Mouse (Mus musculus): ENCODE measurements around the gene 2310034G01Rik.
A peak's percentile ranks its signal among the peaks of the same experiment; 100 is the strongest.

Gene 2310034G01Rik

GRCm38 (mm10) chr19:46327531-46328064 lies 22.5 kb downstream of the 2310034G01Rik start:
- DNase-seq = no peak

- peak; percentile 53 to 54 for DNase-seq
These were observed 23.3 kb downstream of the 2310034G01Rik start, which contains the start of gene Psd for GRCm38 (mm10) chr19:46326756-46327305. Gene Psd, minus strand, starts transcription at chr19:46327156.

- DNase-seq = no peak
These were observed 23.9 kb downstream of the 2310034G01Rik start for GRCm38 (mm10) chr19:46326019-46326755.

DNA sequence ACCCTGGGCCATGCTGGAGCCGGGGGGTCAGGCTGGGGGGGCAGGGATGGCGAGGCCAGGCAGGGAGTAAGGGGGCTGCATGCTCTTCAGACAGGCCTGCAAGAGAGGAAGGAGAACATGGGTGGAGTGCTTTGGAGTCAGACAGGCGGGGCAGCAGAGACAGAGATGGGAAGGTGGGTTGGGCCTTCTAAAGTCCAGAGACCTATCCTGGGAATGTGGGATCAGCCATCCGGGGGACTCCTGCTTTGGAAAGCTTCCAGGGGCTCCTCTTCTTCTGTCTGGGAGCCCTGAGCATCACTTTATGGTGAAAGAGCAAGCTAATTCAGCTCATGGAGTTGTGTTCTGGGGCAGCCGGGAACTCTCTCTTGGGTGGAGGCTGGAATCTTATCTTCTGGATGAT lies 25.2 kb downstream of the 2310034G01Rik start:
- DNase-seq = no peak

DNA sequence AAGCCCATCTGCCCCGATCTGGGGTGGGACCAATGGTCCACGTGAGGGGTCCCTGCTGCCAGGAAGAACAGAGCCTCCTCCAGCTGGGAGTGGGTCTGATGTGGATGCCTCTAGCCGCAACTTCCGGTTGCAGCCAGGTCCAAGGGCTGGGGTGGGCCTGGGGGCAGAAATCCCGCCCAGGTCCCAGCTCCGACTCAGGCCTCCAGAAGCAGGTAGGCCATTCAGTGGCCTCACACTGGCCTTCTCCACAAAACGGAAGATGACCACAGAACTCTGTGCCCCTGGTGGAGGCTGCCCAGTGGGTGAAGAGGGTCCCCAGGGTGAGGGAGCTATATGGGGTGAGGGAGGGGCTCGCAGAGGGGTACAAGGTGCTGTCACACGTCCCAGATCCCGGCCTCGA lies 25.7 kb downstream of the 2310034G01Rik start:
- peak in 1 of 2 experiments; percentile 19 for DNase-seq

DNA sequence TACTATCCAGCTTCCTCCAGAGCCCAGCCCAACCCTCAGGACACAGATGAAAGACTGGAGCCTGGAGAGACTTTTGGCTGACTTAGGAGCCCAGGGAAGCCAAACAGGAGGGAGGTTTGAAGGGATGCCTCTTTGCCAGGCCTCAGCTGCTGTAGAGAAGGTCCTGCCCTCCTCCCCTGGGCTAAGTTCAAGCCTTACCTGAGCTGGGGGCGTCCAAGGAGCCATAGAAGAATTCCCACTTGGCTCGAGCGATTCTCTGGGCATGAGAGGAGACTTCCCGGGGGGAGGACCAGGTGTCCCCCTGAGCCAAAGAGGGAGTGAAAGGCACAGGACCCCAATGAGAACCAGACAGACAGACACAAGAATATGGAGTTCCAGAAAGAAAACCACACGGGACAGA lies 26.4 kb downstream of the 2310034G01Rik start:
- DNase-seq = no peak

GRCm38 (mm10) chr19:46322996-46323572 lies 27.0 kb downstream of the 2310034G01Rik start:
- no peak for DNase-seq

DNA sequence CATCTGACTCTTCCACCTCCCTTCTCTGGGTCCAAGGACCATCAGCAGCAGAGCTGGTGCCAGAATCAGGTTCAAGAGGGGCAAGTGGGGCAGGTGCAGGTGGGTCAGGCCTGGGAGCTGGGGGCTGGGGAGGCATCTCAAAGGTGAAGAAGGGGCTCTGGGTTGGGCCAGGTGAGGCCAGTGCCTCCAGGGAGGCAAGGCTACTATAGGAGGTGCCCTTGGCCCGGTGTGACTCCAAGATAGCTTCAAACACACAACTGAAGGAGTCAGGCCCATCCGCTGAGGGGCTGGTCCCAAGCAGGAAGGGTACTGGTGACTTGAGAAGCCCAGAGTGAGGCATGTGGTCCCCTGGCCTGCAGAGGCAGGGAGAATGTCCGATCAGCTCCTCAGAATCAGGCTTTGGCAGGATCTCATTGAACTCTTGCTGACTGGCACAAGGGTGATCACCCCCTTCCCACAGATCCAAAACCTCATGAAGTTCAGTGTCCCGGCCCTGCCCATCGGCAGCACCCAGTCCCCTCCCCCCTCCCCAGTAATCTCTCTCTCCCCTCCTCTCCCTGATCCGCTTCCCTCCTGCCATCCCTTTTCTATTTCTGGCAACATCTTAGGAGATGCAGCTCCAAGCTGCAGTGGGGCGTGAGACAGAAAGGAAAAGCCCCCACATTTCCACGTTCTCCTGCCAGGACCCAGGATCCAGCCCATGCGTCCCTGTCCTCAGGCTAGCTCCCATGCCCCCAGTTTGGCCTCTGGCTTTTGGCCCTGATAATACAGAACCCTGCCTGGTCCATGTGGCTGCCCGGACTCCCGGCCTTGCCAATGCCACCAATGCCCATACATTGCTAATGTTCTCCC lies 27.7 kb downstream of the 2310034G01Rik start:
- DNase-seq = no peak

- peak in 1 of 2 experiments; percentile 21 for DNase-seq
These were observed 28.8 kb downstream of the 2310034G01Rik start for GRCm38 (mm10) chr19:46321101-46321943.

GRCm38 (mm10) chr19:46320076-46320785 lies 29.9 kb downstream of the 2310034G01Rik start:
- DNase-seq = no peak

GRCm38 (mm10) chr19:46318586-46319378 lies 31.3 kb downstream of the 2310034G01Rik start:
- peak; percentile 74 to 77 for DNase-seq

- DNase-seq = peak in 1 of 2 experiments; percentile 45
These were observed 32.1 kb downstream of the 2310034G01Rik start for GRCm38 (mm10) chr19:46318031-46318471.

- peak in 1 of 2 experiments; percentile 26 for DNase-seq
These were observed 32.6 kb downstream of the 2310034G01Rik start for GRCm38 (mm10) chr19:46317546-46317885.

- peak in 1 of 2 experiments; percentile 22 for DNase-seq
These were observed 33.1 kb downstream of the 2310034G01Rik start for GRCm38 (mm10) chr19:46316846-46317545.

DNA sequence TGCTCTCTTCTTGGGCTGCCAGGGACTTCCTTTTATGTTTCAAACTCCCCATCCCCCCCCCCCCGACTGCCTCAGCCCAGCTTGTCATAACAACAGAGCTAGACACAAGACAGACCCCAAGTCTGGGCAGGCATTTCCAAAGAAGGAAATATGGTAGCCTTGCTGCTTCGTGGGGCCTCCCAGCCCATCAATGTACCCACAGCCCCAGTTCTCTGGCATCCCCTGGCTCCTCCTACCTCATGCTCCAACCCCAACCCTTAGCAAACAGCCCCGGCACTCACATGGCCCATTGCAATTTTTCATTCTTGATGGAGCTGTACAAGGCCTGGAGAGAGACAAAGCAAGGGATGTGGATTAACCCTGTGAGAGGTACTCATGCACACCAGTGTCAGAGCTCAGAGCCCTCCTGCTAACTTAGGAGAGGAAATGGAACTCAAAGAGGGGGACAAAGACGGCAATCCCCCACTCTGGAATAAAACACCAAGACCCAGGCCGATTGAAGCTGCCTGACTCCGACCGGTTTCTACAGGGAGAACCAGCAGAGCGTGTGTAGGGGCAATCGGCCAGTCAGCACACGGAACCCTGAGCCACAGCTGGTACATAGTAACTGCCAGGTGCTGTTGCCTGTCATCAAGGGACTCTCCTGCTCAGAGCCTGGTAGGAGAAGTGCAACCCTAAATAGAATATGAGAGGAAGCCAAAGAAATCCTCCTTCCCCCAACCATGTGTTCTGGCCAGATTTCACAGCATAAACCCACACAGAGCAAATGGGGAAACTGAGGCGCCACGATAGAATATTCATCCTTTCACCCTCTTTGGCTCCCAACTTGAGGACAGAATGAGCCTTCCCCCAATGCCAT lies 34.1 kb downstream of the 2310034G01Rik start:
- DNase-seq = no peak

DNA sequence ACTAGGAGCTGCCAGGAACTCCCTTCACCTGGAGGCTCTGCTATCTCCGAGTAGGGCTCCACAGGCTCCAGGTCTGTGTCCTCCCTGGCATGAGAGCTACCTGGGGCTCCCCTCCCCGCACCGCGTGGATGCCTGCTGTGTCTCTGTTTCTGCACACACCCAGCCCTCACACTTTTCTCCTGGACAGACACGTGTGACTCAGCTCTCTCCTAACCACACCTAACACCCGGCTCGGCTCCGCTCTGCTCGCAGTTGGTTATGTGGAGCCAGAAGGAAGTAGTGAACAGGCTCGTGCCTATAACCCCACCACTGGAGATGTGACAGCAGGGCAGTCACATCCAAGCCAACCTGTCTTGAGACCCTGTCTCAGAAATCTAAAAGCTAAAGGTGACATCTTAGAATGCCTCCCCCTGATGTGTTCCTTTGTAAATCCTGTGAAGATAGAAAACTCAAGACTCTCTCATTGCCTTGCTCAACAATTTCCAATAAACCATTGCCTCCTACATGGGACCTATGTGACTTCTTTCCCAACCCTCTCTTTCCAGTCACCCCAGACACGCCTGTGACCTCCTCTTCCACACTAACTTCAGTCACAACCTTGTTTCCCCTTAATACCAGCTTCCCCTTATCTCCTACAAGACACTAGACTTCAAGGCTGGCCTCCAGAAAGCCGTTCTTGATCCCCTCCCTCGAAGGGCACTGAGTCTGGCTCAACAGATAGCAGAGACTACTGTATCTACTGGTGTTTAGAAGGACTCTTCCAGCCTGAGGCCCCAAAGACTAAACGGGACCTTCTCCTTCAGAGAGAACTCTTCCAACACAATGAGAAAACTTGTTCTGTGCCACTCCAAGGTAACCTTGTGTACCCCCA lies 35.0 kb downstream of the 2310034G01Rik start:
- peak in 1 of 2 experiments; percentile 19 for DNase-seq

DNA sequence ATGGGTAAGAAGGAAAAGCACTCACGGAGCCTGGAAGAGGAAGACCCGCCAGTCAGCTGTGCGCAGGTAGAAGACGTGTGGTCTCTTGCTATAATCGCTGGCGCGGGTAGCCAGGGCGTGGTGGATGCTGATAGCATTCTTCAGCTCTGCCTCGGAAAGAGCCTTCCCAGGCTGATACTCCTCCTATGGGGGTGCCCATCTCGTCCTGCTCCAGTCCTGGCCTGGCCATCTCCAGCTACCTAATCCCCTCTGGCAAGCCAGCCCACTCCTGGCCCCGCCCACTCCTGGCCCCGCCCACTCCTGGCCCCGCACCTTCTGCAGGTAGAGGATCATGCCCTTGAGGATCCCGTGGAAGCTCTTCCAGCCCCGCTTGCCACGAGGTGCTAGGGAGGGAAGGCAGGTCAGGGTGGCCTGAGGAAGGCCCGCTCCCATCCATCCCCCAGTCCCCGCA lies 35.9 kb downstream of the 2310034G01Rik start:
- DNase-seq = peak; percentile 39 to 47

All from lung, postnatal 4 days (tissue).